Mouse (Mus musculus) testis, adult 2 months (tissue): Measurements from ENCODE around the gene Erich6. TPM values are rescaled to one million over a fixed set of nuclear protein-coding genes. Genes with fewer than 3 reads are reported as not detected.

Experiments used
- H3K27ac ChIP-seq: fragments of 200-500 bp; 2 replicates; pipeline ENCODE4 v1.5.1; 2012; ENCODE audit warnings: low read depth, low read length; ENCODE audit not compliant: control insufficient read depth, insufficient read depth
- H3K27me3 ChIP-seq: fragments of 200-500 bp; 2 replicates; pipeline ENCODE4 v1.6.1; 2012; ENCODE audit warnings: mild to moderate bottlenecking, low read length, moderate library complexity; ENCODE audit not compliant: control insufficient read depth, insufficient read depth
- H3K36me3 ChIP-seq: fragments of 200-500 bp; 2 replicates; pipeline ENCODE4 v1.6.1; 2012; ENCODE audit warnings: mild to moderate bottlenecking, low read length; ENCODE audit not compliant: control insufficient read depth, insufficient read depth
- H3K4me1 ChIP-seq: fragments of 200-500 bp; 2 replicates; pipeline ENCODE4 v1.6.1; 2012; ENCODE audit warnings: low read length; ENCODE audit not compliant: control insufficient read depth, insufficient read depth
- H3K4me3 ChIP-seq: fragments of 200-500 bp; 2 replicates; pipeline ENCODE4 v1.5.1; 2012; ENCODE audit warnings: low read depth, mild to moderate bottlenecking, low read length, moderate library complexity, mixed read lengths; ENCODE audit not compliant: control insufficient read depth
- CTCF ChIP-seq: fragments of 200-500 bp; IDR thresholded peaks from 2 replicates; pipeline ENCODE4 v1.5.1; 2012; ENCODE audit warnings: low read depth, mild to moderate bottlenecking, inconsistent platforms, low read length, moderate library complexity; ENCODE audit not compliant: control insufficient read depth, insufficient read depth, insufficient replicate concordance
- POLR2A ChIP-seq: fragments of 200-500 bp; IDR thresholded peaks from 2 replicates; pipeline ENCODE4 v1.6.1; 2012; ENCODE audit warnings: low read depth, mild to moderate bottlenecking, inconsistent platforms, low read length, moderate library complexity; ENCODE audit not compliant: control insufficient read depth
- polyA plus RNA-seq: library from polyadenylated mRNA; depleted of rRNA; stranded (reverse); fragments of >200 nt; gene quantifications from 2 replicates; pipeline ENCODE4 v1.2.3, GENCODE M21; 2012

The Erich6 gene
- polyA plus RNA-seq, 1 experiment = 45.1 TPM

DNA sequence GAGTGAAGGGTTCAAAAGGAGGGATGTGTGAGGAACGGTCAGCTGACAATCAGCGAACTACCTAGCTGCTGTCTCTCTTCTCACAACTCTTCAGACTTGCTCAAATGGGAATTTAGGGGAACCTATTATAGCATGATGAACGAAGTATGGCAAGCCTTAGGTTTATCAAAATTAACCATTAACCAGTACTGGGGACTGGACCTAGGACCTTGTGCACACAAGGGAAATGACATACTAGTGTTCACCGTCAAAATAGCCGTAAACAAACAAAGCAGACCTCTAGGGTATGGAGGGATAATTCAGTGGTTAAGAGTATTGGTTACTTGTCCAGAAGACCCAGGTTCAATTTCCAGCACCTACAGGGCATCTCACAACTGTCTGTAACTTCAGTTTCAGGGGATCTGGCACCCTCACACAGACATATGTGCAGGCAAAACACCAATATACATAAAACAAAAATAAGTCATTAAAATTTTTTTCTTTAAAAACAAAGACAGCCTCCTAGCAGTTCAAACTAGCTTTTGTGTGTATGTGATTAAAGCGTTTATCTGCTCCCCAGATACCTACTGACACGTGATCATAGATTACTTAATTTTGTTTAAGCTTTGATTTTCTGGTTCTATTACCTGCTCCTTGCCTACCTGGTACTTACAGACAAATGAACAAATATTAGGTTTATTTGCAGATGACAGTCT is 44.1 kb upstream of the Erich6 start:
- no peaks in the 10 kb centered on the region for H3K36me3 ChIP-seq
- H3K4me1 ChIP-seq = peaks cover 6% of the 10 kb centered on the region; the same call in 1 of the 2 replicates
- no peaks in the 10 kb centered on the region for H3K27me3 ChIP-seq
- TF ChIP-seq POLR2A (no peak), CTCF (no peak)
- no peak overlapping the region for H3K27ac ChIP-seq
- no peak overlapping the region for H3K4me3 ChIP-seq

DNA sequence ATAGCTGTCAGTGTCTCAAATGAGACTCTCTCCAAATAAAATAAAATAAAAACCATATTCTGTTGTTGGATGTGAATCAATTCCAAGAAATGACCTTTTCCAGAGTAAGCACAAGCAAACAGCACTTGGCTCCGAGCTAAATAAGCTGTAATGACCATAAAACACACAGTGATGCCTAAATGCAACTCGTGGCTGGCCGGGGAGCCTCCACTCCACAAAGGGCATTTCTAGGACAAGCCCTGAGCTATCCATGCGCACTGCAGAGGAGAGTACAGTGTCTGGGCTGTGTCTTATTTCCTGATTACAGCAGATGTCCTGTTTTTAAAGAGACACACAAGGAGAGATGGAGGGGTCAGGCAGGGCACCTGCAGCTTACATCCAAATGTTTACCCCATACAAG is 43.0 kb upstream of the Erich6 start:
- no peaks in the 10 kb centered on the region for H3K36me3 ChIP-seq
- no peak overlapping the region for H3K27ac ChIP-seq
- no peaks in the 10 kb centered on the region for H3K27me3 ChIP-seq
- H3K4me1 ChIP-seq = 0 out of 2 replicates have a peak, but pooled peaks cover 4% of the 10 kb centered on the region
- TF ChIP-seq POLR2A (no peak), CTCF (no peak)
- no peak overlapping the region for H3K4me3 ChIP-seq

DNA sequence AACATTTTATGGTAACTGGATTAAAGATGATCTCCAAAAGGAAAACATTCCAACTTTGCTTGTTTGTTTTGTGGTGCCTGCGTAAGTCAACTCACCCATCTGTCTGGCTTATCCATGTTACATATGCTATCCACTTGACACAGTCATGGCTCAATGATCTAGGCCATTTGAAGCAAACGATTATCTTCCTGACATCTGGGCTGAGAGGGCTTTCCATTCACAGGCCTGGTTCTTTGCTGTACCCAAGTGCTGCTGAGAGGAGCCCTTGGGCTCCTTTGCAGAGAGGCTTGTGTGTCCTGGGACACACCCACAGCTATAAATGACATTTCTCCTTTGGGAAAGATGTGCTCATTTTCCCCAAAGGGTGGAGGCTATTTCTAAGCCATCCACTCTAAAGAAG is 41.9 kb upstream of the Erich6 start:
- TF ChIP-seq POLR2A = no peak
- no peak for TF ChIP-seq CTCF
- Histone ChIP-seq H3K4me3 (no peak overlapping the region), H3K27me3 (no peaks in the 10 kb centered on the region)

DNA sequence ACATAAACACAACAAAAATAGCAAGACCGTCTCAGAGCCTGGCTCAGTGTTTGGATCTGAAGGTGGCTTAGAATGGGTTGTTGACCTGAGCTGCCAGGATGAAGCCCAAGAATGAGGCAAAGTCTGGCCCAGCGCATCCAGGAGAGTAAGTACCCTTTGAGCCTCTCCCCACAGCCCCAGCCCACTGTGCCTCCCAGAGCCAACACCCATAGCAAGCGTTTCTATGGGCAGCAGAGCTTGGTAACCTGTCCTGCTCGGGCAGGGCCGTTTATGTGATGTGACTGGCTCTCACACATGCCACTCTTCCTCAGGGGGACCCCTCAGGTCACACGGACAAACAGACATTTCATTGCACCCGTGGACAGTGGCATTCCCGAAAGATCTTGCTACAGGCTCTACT is 41.4 kb upstream of the Erich6 start:
- H3K4me3 ChIP-seq = no peak overlapping the region
- TF ChIP-seq CTCF (no peak), POLR2A (no peak)
- H3K36me3 ChIP-seq = no peaks in the 10 kb centered on the region
- 0 out of 2 replicates have a peak, but pooled peaks cover 4% of the 10 kb centered on the region for H3K4me1 ChIP-seq
- H3K27me3 ChIP-seq = no peaks in the 10 kb centered on the region
- no peak overlapping the region for H3K27ac ChIP-seq

More for the DNA sequence above, 41.9 kb upstream of the Erich6 start:
- no peaks in the 10 kb centered on the region for H3K36me3 ChIP-seq
- H3K4me1 ChIP-seq = 0 out of 2 replicates have a peak, but pooled peaks cover 4% of the 10 kb centered on the region
- no peak overlapping the region for H3K27ac ChIP-seq

DNA sequence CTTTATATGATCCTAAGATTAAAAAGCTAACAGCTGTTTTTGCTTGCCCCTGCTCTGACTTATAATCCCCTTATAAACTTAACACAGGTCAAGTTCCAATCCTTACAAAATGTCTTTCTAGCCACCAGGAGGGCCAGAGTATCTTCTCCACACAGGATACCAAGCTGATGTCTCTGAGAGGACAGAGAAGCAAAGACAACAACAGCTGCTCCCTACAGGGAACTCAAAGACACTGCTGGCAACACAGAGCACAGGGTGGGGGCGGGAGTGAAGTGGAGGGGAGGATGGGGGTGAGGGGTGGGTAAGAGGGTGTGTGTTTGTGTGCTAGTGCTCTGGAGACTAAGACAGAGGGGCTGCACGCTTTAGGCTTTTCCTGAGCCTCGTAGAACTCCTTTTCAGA is 40.6 kb upstream of the Erich6 start:
- no peaks in the 10 kb centered on the region for H3K36me3 ChIP-seq
- no peak for TF ChIP-seq CTCF
- no peak for TF ChIP-seq POLR2A

DNA sequence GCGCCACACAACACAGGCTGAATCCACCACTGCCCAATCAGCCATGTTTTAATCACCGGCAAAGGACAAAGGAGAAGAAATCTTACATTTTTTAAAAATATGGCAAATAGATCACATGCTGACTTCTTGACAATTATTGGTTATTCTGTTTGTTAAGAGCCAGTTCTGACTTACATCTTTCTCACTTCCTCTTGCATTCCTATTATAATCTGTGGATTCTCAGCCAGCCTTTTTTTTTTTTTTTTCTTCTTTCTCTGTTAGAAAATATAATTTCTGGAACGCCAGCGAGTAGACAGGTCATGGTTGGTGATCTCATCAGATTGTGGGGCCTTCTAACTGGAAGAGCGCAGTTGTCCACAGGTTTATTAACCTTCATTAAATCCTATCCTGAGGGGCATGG is 36.3 kb upstream of the Erich6 start:
- H3K27ac ChIP-seq = no peak overlapping the region
- no peaks in the 10 kb centered on the region for H3K27me3 ChIP-seq
- TF ChIP-seq POLR2A (no peak), CTCF (no peak)
- no peaks in the 10 kb centered on the region for H3K36me3 ChIP-seq
- peaks cover 3% of the 10 kb centered on the region for H3K4me1 ChIP-seq
- H3K4me3 ChIP-seq = no peak overlapping the region

More for the DNA sequence above, 40.6 kb upstream of the Erich6 start:
- Histone ChIP-seq H3K4me1 (0 out of 2 replicates have a peak, but pooled peaks cover 2% of the 10 kb centered on the region), H3K27me3 (no peaks in the 10 kb centered on the region), H3K4me3 (no peak overlapping the region), H3K27ac (no peak overlapping the region)

DNA sequence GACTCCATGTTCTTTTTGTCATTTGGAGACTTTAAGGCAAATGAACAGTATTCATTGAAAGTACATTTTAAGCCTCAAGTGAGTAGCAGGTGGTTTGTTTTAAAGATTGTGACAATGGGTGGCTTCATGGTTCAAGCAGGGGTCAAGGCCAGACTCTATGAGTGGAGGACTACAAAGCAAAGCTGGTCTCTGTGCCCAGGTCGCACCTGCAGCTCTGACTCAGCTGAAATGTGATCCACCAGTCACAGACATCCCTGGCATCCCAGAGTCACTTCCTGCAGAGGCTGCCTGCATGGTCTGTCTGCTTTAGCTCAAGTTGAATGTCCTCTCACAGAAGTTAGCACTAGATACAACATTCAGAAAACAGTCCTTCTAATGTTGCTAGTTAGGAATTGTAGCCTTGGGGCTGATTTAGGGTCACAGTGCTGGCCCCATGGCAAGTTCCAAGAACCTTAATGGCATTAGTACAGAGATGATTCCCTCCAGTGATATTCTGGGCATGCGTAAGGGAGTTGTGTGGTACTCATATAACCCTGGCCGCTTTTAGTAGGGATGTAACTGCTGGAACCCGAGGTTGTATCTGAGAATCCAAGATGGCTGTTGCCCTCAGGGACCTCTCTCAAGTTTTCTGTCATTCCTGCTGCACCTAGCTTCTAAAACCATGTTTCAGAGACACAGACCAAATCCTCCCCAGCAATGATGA is 35.6 kb upstream of the Erich6 start:
- Histone ChIP-seq H3K36me3 (no peaks in the 10 kb centered on the region), H3K4me1 (peaks cover 5% of the 10 kb centered on the region), H3K4me3 (no peak overlapping the region), H3K27ac (no peak overlapping the region), H3K27me3 (no peaks in the 10 kb centered on the region)
- TF ChIP-seq CTCF (no peak), POLR2A (no peak)
